Mouse (Mus musculus): ENCODE results near the gene 1700001F09Rik. TPM values are rescaled to one million over a fixed set of nuclear protein-coding genes. Genes with fewer than 3 reads are reported as not detected.
"Not testable (repeated sequence)": the region's sequence is repeated elsewhere in the genome, so short reads cannot be mapped to it uniquely, and the experiment has no call there.

The 1700001F09Rik gene
- not detected in 2 replicates for polyA plus RNA-seq (2016; fragmentation: Nextera tagmentation; extraction: Ambion mirVana)

DNA sequence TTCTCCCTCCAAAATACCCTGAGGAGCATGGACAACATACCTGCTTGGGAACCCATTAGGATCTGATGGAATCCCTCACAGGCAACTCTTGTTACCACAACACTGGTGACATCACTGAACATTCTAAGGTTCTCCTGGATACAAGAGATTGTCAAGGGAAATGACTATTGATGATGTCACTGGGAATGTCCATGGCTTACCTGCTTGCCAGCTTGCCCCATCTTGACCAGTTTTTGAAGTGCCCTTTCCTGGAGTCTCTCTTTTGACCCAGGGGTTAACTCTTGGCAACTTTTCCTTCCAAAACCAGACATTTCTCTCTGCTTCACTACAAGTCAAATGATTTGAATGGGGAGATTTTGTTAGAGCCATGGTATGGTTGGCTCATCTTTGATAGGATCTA is at the start of gene 1700001F09Rik:
Gene 1700001F09Rik, minus strand, starts transcription at position 101 of the 400 bp plus-strand sequence.
- not testable (repeated sequence) for H3K27me3 ChIP-seq (ENCODE audit: low read depth, poor library complexity, severe bottlenecking); DNase-seq (ENCODE audit: low spot score); H3K9me3 ChIP-seq (replicated peaks); H3K36me3 ChIP-seq; H3K27ac ChIP-seq; H3K4me3 ChIP-seq; H3K4me1 ChIP-seq

GRCm38 (mm10) chr14:43361713-43362112 is 14.1 kb upstream of the 1700001F09Rik start:
- peak; percentile 17 for DNase-seq (ENCODE audit: low spot score)
- WGBS: 89% methylated on average over 11 of the region's 11 CpGs

DNA sequence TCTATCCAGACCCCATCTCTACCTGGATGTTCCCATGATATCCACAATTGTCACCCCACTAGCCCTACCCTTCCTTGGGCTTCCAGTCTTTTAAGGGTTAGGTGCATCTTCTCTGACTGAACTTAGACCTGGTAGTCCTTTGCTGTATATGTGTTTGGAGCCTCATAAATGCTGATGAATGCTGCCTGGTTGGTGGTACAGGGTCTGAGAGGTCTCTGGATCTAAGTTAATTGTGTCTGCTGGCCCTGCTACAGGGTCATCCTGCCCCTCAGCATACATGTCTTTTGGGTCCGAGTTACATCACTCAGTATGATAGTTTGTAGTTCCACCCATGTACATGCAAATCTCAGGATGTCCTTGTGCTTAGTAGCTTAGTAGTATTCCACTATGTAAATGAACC is 11.6 kb upstream of the 1700001F09Rik start:
- not testable (repeated sequence) for H3K9me3 ChIP-seq (replicated peaks); H3K4me1 ChIP-seq; H3K27me3 ChIP-seq (ENCODE audit: low read depth, poor library complexity, severe bottlenecking); H3K36me3 ChIP-seq; H3K27ac ChIP-seq; H3K4me3 ChIP-seq
- WGBS: 77% methylated on average over 1 of the region's 1 CpGs
- peak; percentile 21 for DNase-seq (ENCODE audit: low spot score)

More at GRCm38 (mm10) chr14:43361713-43362112, 14.1 kb upstream of the 1700001F09Rik start:
- not testable (repeated sequence) for H3K4me1 ChIP-seq; H3K9me3 ChIP-seq (replicated peaks); H3K36me3 ChIP-seq; H3K27ac ChIP-seq; H3K27me3 ChIP-seq (ENCODE audit: low read depth, poor library complexity, severe bottlenecking); H3K4me3 ChIP-seq

DNA sequence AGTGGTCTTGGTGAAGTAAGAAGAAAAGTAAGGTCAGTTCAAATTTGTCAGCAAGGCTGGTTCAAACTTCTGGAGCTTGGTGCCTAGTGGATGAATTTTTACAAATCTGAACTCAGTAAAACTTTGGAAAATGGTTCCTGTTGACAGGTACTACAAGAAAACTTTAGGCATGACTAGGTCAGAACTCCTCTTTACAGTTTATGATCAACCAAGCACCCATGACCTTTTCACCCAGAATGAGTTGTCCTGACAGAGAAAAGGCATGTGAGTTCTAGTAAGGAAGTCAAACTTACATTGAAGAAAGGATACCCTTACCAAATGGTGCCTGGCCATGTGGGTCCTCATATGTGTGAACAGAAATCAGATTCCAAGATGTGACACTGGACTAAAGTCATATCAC is 9.9 kb upstream of the 1700001F09Rik start:
- H3K27ac ChIP-seq; DNase-seq (ENCODE audit: low spot score); H3K27me3 ChIP-seq (ENCODE audit: low read depth, poor library complexity, severe bottlenecking); H3K36me3 ChIP-seq; H3K4me1 ChIP-seq; H3K4me3 ChIP-seq; H3K9me3 ChIP-seq (replicated peaks): not testable (repeated sequence)

DNA sequence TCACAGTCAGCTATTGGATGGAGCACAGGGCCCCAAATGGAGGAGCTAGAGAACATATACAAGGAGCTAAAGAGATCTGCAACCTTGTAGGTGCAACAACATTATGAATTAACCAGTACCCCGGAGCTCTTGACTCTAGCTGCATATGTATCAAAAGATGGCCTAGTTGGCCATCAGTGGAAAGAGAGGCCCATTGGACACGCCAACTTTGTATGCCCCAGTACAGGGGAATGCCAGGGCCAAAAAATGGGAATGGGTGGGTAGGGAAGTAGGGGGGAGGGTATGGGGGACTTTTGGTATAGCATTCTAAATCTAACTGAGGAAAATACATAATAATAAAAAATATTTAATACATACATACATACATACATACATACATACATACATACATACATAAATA is 5.3 kb upstream of the 1700001F09Rik start:
- H3K27me3 ChIP-seq (ENCODE audit: low read depth, poor library complexity, severe bottlenecking); H3K4me1 ChIP-seq; H3K36me3 ChIP-seq; H3K4me3 ChIP-seq; H3K27ac ChIP-seq; DNase-seq (ENCODE audit: low spot score); H3K9me3 ChIP-seq (replicated peaks): not testable (repeated sequence)
- 91% methylated on average over 2 of the region's 2 CpGs for WGBS

DNA sequence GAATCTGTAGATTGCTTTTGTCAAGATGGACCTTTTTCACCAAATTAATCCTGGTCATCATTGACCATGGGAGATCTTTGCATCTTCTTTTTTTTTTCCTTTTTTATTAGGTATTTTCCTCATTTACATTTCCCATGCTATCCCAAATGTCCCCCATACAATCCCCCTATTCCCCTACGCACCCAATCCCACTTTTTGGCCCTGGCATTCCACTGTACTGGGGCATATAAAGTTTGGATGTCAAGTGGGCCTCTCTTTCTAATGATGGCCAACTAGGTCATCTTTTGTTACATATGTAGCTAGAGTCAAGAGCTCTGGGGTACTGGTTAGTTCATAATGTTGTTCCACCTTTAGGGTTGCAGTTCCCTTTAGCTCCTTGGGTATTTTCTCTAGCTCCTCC is 10.0 kb downstream of the 1700001F09Rik start:
- 91% methylated on average over 1 of the region's 1 CpGs for WGBS
- not testable (repeated sequence) for DNase-seq (ENCODE audit: low spot score); H3K27ac ChIP-seq; H3K9me3 ChIP-seq (replicated peaks); H3K4me1 ChIP-seq; H3K36me3 ChIP-seq; H3K4me3 ChIP-seq; H3K27me3 ChIP-seq (ENCODE audit: low read depth, poor library complexity, severe bottlenecking)

GRCm38 (mm10) chr14:43331362-43331880 is 16.2 kb downstream of the 1700001F09Rik start:
- peak; percentile 15 for DNase-seq (ENCODE audit: low spot score)
- H3K27ac ChIP-seq; H3K36me3 ChIP-seq; H3K27me3 ChIP-seq (ENCODE audit: low read depth, poor library complexity, severe bottlenecking); H3K9me3 ChIP-seq (replicated peaks); H3K4me3 ChIP-seq; H3K4me1 ChIP-seq: not testable (repeated sequence)
- WGBS: 93% methylated on average over 10 of the region's 11 CpGs

DNA sequence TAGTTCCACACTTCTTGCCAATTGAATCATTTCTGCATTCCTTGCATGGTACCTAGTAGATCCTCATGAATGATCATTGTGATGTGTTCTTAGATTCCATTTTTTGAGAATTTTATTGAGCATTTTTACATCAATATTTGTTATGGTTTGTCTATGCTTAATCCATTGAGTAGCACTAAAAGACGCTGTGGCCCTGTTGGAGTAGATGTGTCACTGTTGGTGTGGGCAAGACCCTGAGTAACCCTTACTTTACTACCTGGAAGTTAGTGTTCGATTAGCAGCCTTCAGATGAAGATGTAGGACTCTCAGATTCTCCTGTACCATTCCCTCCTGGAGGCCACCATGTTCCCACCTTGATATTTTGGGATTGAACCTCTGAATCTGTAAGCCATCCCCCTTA is 19.0 kb downstream of the 1700001F09Rik start:
- not testable (repeated sequence) for H3K4me1 ChIP-seq; H3K4me3 ChIP-seq; DNase-seq (ENCODE audit: low spot score); H3K36me3 ChIP-seq; H3K27ac ChIP-seq; H3K27me3 ChIP-seq (ENCODE audit: low read depth, poor library complexity, severe bottlenecking); H3K9me3 ChIP-seq (replicated peaks)
- 82% methylated on average over 2 of the region's 2 CpGs for WGBS

DNA sequence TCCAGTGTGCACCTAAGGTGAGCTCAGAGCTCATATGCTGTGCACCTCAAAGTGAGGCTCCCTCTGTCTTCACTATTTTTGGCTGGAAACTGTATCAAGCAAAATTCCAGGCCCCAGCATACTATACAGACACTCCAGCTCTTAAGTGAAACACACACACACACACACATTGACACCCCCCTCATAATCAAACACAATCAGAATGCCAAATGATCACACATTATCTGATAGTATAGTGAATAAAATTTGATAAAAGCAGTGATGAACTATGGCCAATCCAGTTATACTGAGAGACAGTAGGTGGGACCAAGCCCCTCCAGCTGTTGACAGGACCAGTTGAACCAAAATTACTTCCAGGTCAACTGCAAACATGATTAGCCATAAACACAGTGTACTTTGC is 28.1 kb downstream of the 1700001F09Rik start:
- not testable (repeated sequence) for H3K27me3 ChIP-seq (ENCODE audit: low read depth, poor library complexity, severe bottlenecking); H3K4me3 ChIP-seq; H3K36me3 ChIP-seq; H3K9me3 ChIP-seq (replicated peaks); H3K27ac ChIP-seq; H3K4me1 ChIP-seq; DNase-seq (ENCODE audit: low spot score)

- not testable (repeated sequence) for H3K27me3 ChIP-seq (ENCODE audit: low read depth, poor library complexity, severe bottlenecking); H3K27ac ChIP-seq; H3K36me3 ChIP-seq; H3K9me3 ChIP-seq (replicated peaks); H3K4me1 ChIP-seq; H3K4me3 ChIP-seq
- WGBS: 96% methylated on average over 3 of the region's 3 CpGs
- peak; percentile 10 for DNase-seq (ENCODE audit: low spot score)
These were observed 54.1 kb downstream of the 1700001F09Rik start, which contains the start of gene Gm8127 for GRCm38 (mm10) chr14:43293503-43293902. Gene Gm8127, minus strand, starts transcription at chr14:43293832.

Other genes with a start within 250 kb of the 1700001F09Rik start
- not detected in 2 replicates for gene Gm8104, start 247.2 kb downstream of the 1700001F09Rik start, polyA plus RNA-seq (2016; fragmentation: Nextera tagmentation; extraction: Ambion mirVana)
- gene Gm7233, start 167.9 kb downstream of the 1700001F09Rik start, polyA plus RNA-seq (2016; fragmentation: Nextera tagmentation; extraction: Ambion mirVana): 0.10 TPM in 1 of 2 replicates, not detected in the other
- gene Gm8122, start 112.5 kb downstream of the 1700001F09Rik start, polyA plus RNA-seq (2016; fragmentation: Nextera tagmentation; extraction: Ambion mirVana): not detected in 2 replicates
- not detected in 2 replicates for gene Gm8126, start 89.2 kb downstream of the 1700001F09Rik start, polyA plus RNA-seq (2016; fragmentation: Nextera tagmentation; extraction: Ambion mirVana)
- gene Gm9732, start 72.8 kb downstream of the 1700001F09Rik start, polyA plus RNA-seq (2016; fragmentation: Nextera tagmentation; extraction: Ambion mirVana): not detected in 2 replicates
- gene Gm8127, start 54.0 kb downstream of the 1700001F09Rik start, polyA plus RNA-seq (2016; fragmentation: Nextera tagmentation; extraction: Ambion mirVana): not detected in 2 replicates
- not detected in 2 replicates for gene Gm8138, start 68.5 kb upstream of the 1700001F09Rik start, polyA plus RNA-seq (2016; fragmentation: Nextera tagmentation; extraction: Ambion mirVana)
- gene Gm5799, start 195.8 kb upstream of the 1700001F09Rik start, polyA plus RNA-seq (2016; fragmentation: Nextera tagmentation; extraction: Ambion mirVana): not detected in 2 replicates
- not detected in 2 replicates for gene Gm17654, start 231.3 kb upstream of the 1700001F09Rik start, polyA plus RNA-seq (2016; fragmentation: Nextera tagmentation; extraction: Ambion mirVana)